Mouse (Mus musculus): ENCODE data around the gene Gpc5. TPM values are rescaled to one million over a fixed set of nuclear protein-coding genes. Genes with fewer than 3 reads are reported as not detected.

The Gpc5 gene
- polyA plus RNA-seq, 1 experiment from 2014 or later: 1.9 TPM

DNA sequence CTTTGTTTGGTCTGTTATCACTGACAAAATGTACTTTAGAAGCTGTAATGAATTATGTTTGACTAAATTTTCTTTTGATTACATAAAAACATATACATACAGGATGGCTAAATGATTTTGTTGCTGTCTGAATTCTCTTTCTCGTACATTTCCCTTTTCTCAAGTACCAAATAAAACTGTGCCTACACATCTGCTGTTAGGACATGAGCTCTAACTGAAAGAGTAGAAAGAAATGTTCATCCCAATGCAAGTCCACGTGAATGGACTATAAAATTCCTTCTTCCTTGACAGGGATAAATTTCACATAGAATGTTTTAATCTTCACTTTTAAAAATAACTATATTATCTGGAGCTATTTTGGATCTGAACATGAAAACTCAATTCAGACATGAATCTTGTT lies 751.8 kb downstream of the Gpc5 start:
- H3K27ac ChIP-seq (ENCODE audit: low read depth, low read length): no peak overlapping the region
- ATAC-seq (no peak), DNase-seq (ENCODE audit: low spot score) (no peak)
- H3K9me3 ChIP-seq (replicated peaks; ENCODE audit: control insufficient read depth, low read length): no peaks in the 10 kb centered on the region
- H3K4me2 ChIP-seq (ENCODE audit: low read length): no peak overlapping the region
- no peaks in the 10 kb centered on the region for H3K4me1 ChIP-seq (ENCODE audit: control insufficient read depth, insufficient read depth, low read length)
- no peaks in the 10 kb centered on the region for H3K27me3 ChIP-seq (replicated peaks; ENCODE audit: control insufficient read depth, insufficient read depth, low read length)
- no peak overlapping the region for H3K4me3 ChIP-seq (ENCODE audit: low read depth, low read length)
- 82% methylated on average over 2 of the region's 2 CpGs for WGBS
- no peaks in the 10 kb centered on the region for H3K36me3 ChIP-seq (ENCODE audit: control insufficient read depth, insufficient read depth, low read length)
- no peak overlapping the region for H3K9ac ChIP-seq (ENCODE audit: low read length)

- no peak overlapping the region for H3K9ac ChIP-seq (ENCODE audit: low read length)
- H3K36me3 ChIP-seq (ENCODE audit: control insufficient read depth, insufficient read depth, low read length): no peaks in the 10 kb centered on the region
- no peaks in the 10 kb centered on the region for H3K27me3 ChIP-seq (replicated peaks; ENCODE audit: control insufficient read depth, insufficient read depth, low read length)
- ATAC-seq (no peak), DNase-seq (ENCODE audit: low spot score) (no peak)
- 89% methylated on average over 1 of the region's 1 CpGs for WGBS
- H3K4me2 ChIP-seq (ENCODE audit: low read length): no peak overlapping the region
- no peak overlapping the region for H3K27ac ChIP-seq (ENCODE audit: low read depth, low read length)
- H3K4me1 ChIP-seq (ENCODE audit: control insufficient read depth, insufficient read depth, low read length): no peaks in the 10 kb centered on the region
- H3K9me3 ChIP-seq (replicated peaks; ENCODE audit: control insufficient read depth, low read length): no peaks in the 10 kb centered on the region
- no peak overlapping the region for H3K4me3 ChIP-seq (ENCODE audit: low read depth, low read length)
These were observed 752.9 kb downstream of the Gpc5 start for GRCm38 (mm10) chr14:115844773-115845427.

- Histone ChIP-seq H3K4me1 (ENCODE audit: control insufficient read depth, insufficient read depth, low read length) (no peaks in the 10 kb centered on the region), H3K27me3 (replicated peaks; ENCODE audit: control insufficient read depth, insufficient read depth, low read length) (no peaks in the 10 kb centered on the region), H3K27ac (ENCODE audit: low read depth, low read length) (no peak overlapping the region), H3K9me3 (replicated peaks; ENCODE audit: control insufficient read depth, low read length) (no peaks in the 10 kb centered on the region), H3K4me2 (ENCODE audit: low read length) (no peak overlapping the region), H3K9ac (ENCODE audit: low read length) (no peak overlapping the region), H3K36me3 (ENCODE audit: control insufficient read depth, insufficient read depth, low read length) (no peaks in the 10 kb centered on the region), H3K4me3 (ENCODE audit: low read depth, low read length) (no peak overlapping the region)
- WGBS: 78% methylated on average over 3 of the region's 3 CpGs
- DNase-seq (ENCODE audit: low spot score) (no peak), ATAC-seq (no peak)
These were observed 777.1 kb downstream of the Gpc5 start for GRCm38 (mm10) chr14:115869127-115869526.

GRCm38 (mm10) chr14:115976062-115976461 lies 884.0 kb downstream of the Gpc5 start:
- Histone ChIP-seq H3K27me3 (replicated peaks; ENCODE audit: control insufficient read depth, insufficient read depth, low read length) (no peaks in the 10 kb centered on the region), H3K9ac (ENCODE audit: low read length) (no peak overlapping the region), H3K36me3 (ENCODE audit: control insufficient read depth, insufficient read depth, low read length) (no peaks in the 10 kb centered on the region), H3K4me2 (ENCODE audit: low read length) (no peak overlapping the region), H3K4me3 (ENCODE audit: low read depth, low read length) (no peak overlapping the region), H3K4me1 (ENCODE audit: control insufficient read depth, insufficient read depth, low read length) (no peaks in the 10 kb centered on the region), H3K27ac (ENCODE audit: low read depth, low read length) (no peak overlapping the region), H3K9me3 (replicated peaks; ENCODE audit: control insufficient read depth, low read length) (no peaks in the 10 kb centered on the region)
- 84% methylated on average over 1 of the region's 1 CpGs for WGBS
- no peak for ATAC-seq
- no peak for DNase-seq (ENCODE audit: low spot score)

GRCm38 (mm10) chr14:115979233-115979632 lies 887.2 kb downstream of the Gpc5 start:
- Histone ChIP-seq H3K9me3 (replicated peaks; ENCODE audit: control insufficient read depth, low read length) (no peaks in the 10 kb centered on the region), H3K4me1 (ENCODE audit: control insufficient read depth, insufficient read depth, low read length) (no peaks in the 10 kb centered on the region), H3K27ac (ENCODE audit: low read depth, low read length) (no peak overlapping the region), H3K4me2 (ENCODE audit: low read length) (no peak overlapping the region), H3K27me3 (replicated peaks; ENCODE audit: control insufficient read depth, insufficient read depth, low read length) (no peaks in the 10 kb centered on the region), H3K4me3 (ENCODE audit: low read depth, low read length) (no peak overlapping the region), H3K9ac (ENCODE audit: low read length) (no peak overlapping the region), H3K36me3 (ENCODE audit: control insufficient read depth, insufficient read depth, low read length) (no peaks in the 10 kb centered on the region)
- 69% methylated on average over 2 of the region's 2 CpGs for WGBS
- DNase-seq (ENCODE audit: low spot score): no peak
- no peak for ATAC-seq

- H3K4me3 ChIP-seq (ENCODE audit: low read depth, low read length): no peak overlapping the region
- H3K9ac ChIP-seq (ENCODE audit: low read length): no peak overlapping the region
- WGBS: 83% methylated on average over 2 of the region's 2 CpGs
- H3K4me1 ChIP-seq (ENCODE audit: control insufficient read depth, insufficient read depth, low read length): no peaks in the 10 kb centered on the region
- no peak overlapping the region for H3K27ac ChIP-seq (ENCODE audit: low read depth, low read length)
- ATAC-seq: no peak
- H3K27me3 ChIP-seq (replicated peaks; ENCODE audit: control insufficient read depth, insufficient read depth, low read length): no peaks in the 10 kb centered on the region
- DNase-seq (ENCODE audit: low spot score): no peak
- H3K9me3 ChIP-seq (replicated peaks; ENCODE audit: control insufficient read depth, low read length): no peaks in the 10 kb centered on the region
- H3K36me3 ChIP-seq (ENCODE audit: control insufficient read depth, insufficient read depth, low read length): no peaks in the 10 kb centered on the region
- no peak overlapping the region for H3K4me2 ChIP-seq (ENCODE audit: low read length)
These were observed 898.7 kb downstream of the Gpc5 start for GRCm38 (mm10) chr14:115990764-115991163.

DNA sequence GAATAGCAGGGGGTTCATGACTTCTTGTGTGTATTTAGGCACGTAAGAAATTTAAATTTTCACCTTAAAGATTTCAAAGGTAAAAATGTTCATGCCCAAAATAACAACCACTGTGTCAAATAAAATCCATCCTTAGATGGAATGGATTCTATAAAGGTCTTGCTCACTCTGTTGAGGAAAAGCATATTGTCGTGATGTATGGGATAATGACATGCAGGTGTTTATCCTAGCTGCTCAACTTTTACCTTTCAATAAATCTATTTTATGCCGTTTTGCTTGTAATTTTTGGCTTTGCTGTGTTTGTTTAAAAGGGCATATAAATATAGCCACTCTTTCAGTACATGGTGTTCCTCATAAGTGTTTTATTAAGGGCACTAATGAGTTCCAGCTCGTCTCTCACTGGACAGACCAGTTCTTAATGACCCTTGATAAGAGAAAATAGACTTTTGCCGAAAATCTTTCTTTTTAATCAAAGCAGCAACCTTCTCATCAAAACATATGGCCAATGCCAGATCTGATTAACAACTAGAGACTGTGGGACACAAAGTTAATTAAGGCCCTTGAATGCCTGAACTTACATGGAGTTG lies 901.6 kb downstream of the Gpc5 start:
- Histone ChIP-seq H3K36me3 (ENCODE audit: control insufficient read depth, insufficient read depth, low read length) (no peaks in the 10 kb centered on the region), H3K27ac (ENCODE audit: low read depth, low read length) (no peak overlapping the region), H3K27me3 (replicated peaks; ENCODE audit: control insufficient read depth, insufficient read depth, low read length) (no peaks in the 10 kb centered on the region), H3K4me1 (ENCODE audit: control insufficient read depth, insufficient read depth, low read length) (no peaks in the 10 kb centered on the region), H3K9me3 (replicated peaks; ENCODE audit: control insufficient read depth, low read length) (no peaks in the 10 kb centered on the region), H3K4me3 (ENCODE audit: low read depth, low read length) (no peak overlapping the region), H3K9ac (ENCODE audit: low read length) (no peak overlapping the region), H3K4me2 (ENCODE audit: low read length) (no peak overlapping the region)
- no peak for DNase-seq (ENCODE audit: low spot score)
- no peak for ATAC-seq
- WGBS: 67% methylated on average over 5 of the region's 5 CpGs

DNA sequence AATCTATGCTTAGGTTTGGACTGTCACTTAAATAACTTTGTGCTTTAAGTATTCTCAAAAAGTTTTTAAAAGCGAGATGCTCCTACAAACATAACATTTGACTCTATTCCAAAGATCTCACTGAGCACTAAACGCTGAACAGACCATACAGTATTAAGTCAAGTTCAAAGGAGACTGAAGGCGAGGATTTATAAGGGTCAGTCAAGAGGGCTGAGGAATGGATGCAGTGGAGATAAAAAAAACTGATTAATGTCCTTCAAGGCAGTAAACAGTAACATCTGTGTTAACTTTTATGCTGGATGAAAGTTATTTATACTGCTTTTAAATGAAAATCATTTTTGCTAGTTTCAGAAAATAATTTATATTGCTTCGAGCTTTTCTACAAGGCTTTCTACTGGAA lies 906.9 kb downstream of the Gpc5 start:
- Histone ChIP-seq H3K4me3 (ENCODE audit: low read depth, low read length) (no peak overlapping the region), H3K9me3 (replicated peaks; ENCODE audit: control insufficient read depth, low read length) (no peaks in the 10 kb centered on the region), H3K36me3 (ENCODE audit: control insufficient read depth, insufficient read depth, low read length) (no peaks in the 10 kb centered on the region), H3K9ac (ENCODE audit: low read length) (no peak overlapping the region), H3K27me3 (replicated peaks; ENCODE audit: control insufficient read depth, insufficient read depth, low read length) (no peaks in the 10 kb centered on the region), H3K4me2 (ENCODE audit: low read length) (no peak overlapping the region), H3K27ac (ENCODE audit: low read depth, low read length) (no peak overlapping the region), H3K4me1 (ENCODE audit: control insufficient read depth, insufficient read depth, low read length) (no peaks in the 10 kb centered on the region)
- no peak for ATAC-seq
- 85% methylated on average over 4 of the region's 4 CpGs for WGBS
- no peak for DNase-seq (ENCODE audit: low spot score)

GRCm38 (mm10) chr14:116087010-116087409 lies 995.0 kb downstream of the Gpc5 start:
- H3K27me3 ChIP-seq (replicated peaks; ENCODE audit: control insufficient read depth, insufficient read depth, low read length): no peaks in the 10 kb centered on the region
- H3K4me1 ChIP-seq (ENCODE audit: control insufficient read depth, insufficient read depth, low read length): no peaks in the 10 kb centered on the region
- H3K9ac ChIP-seq (ENCODE audit: low read length): no peak overlapping the region
- H3K9me3 ChIP-seq (replicated peaks; ENCODE audit: control insufficient read depth, low read length): no peaks in the 10 kb centered on the region
- no peak overlapping the region for H3K27ac ChIP-seq (ENCODE audit: low read depth, low read length)
- ATAC-seq (no peak), DNase-seq (ENCODE audit: low spot score) (no peak)
- no peak overlapping the region for H3K4me3 ChIP-seq (ENCODE audit: low read depth, low read length)
- 89% methylated on average over 4 of the region's 4 CpGs for WGBS
- H3K36me3 ChIP-seq (ENCODE audit: control insufficient read depth, insufficient read depth, low read length): no peaks in the 10 kb centered on the region
- H3K4me2 ChIP-seq (ENCODE audit: low read length): no peak overlapping the region
